Mouse (Mus musculus): ENCODE results near the gene Psap.

Psap gene

DNA sequence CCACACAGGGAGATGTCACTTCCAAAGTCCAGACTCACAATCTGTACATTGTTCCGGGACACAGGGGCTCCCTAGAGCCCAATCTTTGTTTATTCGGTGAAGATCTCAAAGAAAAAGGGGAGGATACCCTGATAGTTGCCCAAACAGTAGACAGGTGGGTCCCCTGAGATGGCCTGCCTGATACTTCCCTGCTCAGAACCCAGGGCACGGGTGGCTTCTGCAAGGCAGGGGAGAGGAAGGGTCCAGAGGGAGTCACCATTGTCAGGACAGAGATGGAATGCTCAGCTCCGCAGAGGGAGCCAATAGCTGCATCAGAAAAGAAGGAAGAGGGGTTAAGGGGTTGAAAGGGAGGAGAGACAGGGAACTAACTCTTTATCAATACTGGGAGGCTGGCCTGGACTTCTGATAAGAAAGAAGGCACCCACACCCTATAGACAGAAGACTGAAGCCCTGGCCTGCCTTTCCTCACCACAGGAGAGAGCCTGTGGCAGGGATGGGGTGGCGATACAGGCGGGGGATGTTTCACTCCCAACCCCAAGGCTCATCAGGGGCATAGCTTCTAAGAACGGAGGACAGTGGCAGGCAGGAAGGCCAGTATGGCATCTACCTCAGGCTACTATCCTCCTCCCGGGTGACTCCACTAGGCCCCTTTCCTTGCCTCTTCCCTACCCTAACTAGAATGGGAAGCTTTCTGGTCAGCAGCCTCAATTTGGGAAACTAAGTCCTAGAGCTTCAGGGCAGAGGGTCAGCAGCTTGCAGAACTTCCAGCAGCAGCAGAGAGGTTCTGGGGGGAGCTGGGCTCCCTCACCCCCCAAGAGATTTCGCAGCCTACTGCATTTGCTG, 70.6 kb downstream of the Psap start:
- no peak for DNase-seq (ENCODE audit: low read depth, low spot score)

- no peak for DNase-seq (ENCODE audit: low read depth, low spot score)
Measured at GRCm38 (mm10) chr10:60349056-60349455, 71.6 kb downstream of the Psap start.

DNA sequence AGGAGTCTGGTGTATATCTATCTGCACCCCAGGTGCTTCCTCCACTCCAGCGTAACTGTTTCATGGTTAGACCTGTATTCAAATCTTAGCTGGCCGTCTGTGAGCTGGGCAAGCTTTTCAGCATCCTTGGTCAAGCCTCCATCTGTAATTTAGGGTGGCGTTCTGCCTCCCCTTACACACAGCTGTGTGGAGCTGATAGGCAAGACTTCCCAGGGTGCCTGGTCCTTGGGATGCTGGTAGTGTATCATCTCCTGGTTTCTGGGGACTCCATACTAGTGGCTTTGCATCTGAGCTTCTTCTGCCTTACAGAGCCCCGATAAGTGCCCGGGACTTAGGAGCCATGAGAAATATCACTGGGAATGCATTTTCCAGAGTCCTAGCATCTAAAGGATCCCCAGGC, 72.2 kb downstream of the Psap start:
- DNase-seq (ENCODE audit: low read depth, low spot score) = no peak

DNA sequence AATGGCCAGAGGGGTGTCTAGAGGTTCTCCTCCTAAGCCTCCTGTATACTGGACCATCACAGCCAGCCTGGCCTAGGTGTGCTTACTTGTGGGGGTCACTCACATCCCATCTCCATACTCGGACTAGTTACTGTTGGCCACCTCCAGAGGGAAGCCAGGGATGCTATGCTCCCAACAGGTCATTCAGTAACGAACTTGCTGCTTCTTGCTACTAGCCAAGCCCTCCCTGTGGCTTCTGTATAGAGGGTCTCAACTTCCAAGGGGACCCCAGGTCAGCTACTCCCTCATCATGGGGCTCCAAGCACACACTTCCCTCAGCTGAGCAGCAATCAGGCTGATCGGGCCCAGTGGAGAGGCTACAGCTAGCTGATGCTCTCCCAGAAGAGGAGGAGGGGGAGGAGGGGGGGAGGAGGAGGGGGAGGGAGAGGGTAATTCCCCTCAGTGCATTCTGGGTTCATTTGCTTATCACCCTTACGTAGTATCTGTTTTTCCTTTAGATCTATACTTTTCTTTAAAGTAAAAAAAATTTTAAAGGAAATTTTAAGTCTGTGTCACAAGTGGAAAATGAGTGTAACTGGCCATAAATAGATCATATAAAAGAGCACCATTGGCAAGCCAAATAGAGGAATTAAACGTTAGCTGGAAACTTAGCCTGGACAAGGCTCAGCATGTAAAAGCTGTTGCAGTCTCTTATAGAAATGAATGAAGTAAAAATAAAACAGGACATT, 72.8 kb downstream of the Psap start:
- DNase-seq (ENCODE audit: low read depth, low spot score) = no peak

DNA sequence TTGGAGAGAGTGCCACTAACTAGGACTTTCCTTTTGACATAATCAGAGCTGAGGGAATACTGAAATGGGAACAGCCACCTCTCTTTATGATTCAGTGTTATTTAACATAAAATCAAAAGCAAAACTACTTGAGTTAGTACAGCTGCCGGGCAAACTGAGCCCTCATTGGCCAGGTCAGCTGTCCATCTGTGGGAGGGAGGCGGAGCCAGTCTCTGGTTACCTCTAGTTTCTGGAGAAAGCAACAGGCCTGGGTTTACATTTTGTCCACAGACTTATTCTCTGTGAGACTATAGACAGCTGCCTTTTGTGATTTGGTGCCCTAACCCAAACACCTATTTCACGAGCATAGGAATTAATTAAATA, 73.4 kb downstream of the Psap start:
- no peak for DNase-seq (ENCODE audit: low read depth, low spot score)

DNA sequence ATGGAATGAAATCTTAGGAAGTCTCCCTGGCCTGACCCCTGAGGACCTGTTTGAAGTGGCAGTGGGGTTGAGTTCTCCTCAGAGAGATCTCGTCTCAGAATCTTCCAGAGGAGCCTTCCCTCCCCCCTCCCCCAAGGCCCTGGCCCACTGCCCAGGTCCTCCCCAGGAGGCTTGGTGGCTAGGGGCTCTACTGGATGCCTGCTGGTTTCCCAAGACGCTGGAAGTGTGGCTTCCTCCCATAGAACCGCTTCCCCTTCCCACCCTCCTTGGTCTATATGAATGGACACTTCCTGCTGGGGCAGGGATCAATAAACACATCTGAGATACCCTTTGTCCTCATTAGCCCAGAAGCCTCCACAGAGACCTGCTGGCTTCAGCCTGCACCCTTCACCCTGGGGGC, 73.8 kb downstream of the Psap start:
- no peak for DNase-seq (ENCODE audit: low read depth, low spot score)

DNA sequence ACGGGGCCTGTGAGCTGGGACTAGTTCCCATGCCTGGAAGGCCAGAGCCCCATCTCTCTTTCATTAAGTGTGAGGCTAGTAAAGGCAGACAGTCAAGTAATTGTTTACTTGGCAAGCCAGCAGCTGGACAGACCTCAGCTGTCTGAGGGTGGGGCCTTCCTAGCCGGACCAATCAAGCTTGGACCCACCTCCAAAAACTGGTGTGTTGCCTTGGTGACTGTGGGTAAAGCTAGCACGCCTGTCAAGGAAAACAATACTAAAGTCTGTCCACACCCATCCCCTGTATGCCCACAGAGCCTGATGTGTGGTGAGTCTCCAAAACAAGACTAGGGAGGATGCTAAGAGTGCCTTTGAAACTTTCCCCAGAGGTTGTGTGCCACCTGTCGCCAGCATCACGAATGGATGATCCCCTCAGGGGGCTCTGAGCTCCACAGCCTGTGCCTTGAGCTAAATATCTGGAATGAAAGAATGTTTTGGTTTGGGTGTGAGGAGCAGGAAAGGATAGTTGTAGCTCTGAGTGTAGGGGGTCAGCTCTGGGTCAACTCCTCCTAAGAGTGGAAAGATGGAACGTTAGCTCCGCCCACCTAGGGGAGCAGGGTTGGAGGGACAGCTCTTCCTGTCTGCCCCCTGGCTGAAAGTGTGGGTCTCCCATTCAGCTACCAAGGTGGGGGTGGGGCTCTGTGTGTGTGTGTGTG, 74.5 kb downstream of the Psap start:
- no peak for DNase-seq (ENCODE audit: low read depth, low spot score)
